Mouse (Mus musculus) large intestine, adult 2 months (tissue): Measurements from ENCODE around the gene Duox1. TPM values are rescaled to one million over a fixed set of nuclear protein-coding genes. Genes with fewer than 3 reads are reported as not detected.

Experiments used
- polyA plus RNA-seq: library from polyadenylated mRNA; depleted of rRNA; stranded (reverse); fragments of >200 nt; gene quantifications from 2 replicates; pipeline ENCODE4 v1.2.3, GENCODE M21; 2012; rRNA removed

The Duox1 gene
- polyA plus RNA-seq, 1 experiment: 0.19 TPM

Other genes starting within 250 kb of the Duox1 start
- gene Spg11, start 197.3 kb upstream of the Duox1 start, polyA plus RNA-seq: 6.4 and 10.3 TPM in 2 replicates
- gene B2m, start 168.0 kb upstream of the Duox1 start, polyA plus RNA-seq: 1,363 and 1,869 TPM in 2 replicates
- gene Trim69, start 155.0 kb upstream of the Duox1 start, polyA plus RNA-seq: 0.12 and 0.15 TPM in 2 replicates
- gene Patl2, start 129.5 kb upstream of the Duox1 start, polyA plus RNA-seq: 0.02 TPM in 1 of 2 replicates, not detected in the other
- gene Terb2, start 129.4 kb upstream of the Duox1 start, polyA plus RNA-seq: not detected in 2 replicates
- gene Sord, start 80.9 kb upstream of the Duox1 start, polyA plus RNA-seq: 54.8 and 89.7 TPM in 2 replicates
- 133 and 185 TPM in 2 replicates for gene Duox2, start 17.2 kb upstream of the Duox1 start, polyA plus RNA-seq
- 263 and 294 TPM in 2 replicates for gene Duoxa2, start 16.8 kb upstream of the Duox1 start, polyA plus RNA-seq
- gene Duoxa1, start 1.9 kb upstream of the Duox1 start, polyA plus RNA-seq: 0.25 and 0.26 TPM in 2 replicates
- 11.7 and 18.5 TPM in 2 replicates for gene Shf, start 53.5 kb downstream of the Duox1 start, polyA plus RNA-seq
- gene Slc28a2, start 110.8 kb downstream of the Duox1 start, polyA plus RNA-seq: 30.9 and 99.3 TPM in 2 replicates
- 0.08 and 0.14 TPM in 2 replicates for gene Gm14085, start 169.3 kb downstream of the Duox1 start, polyA plus RNA-seq